Mouse (Mus musculus): Measurements from ENCODE around the gene Tmem95.
A peak's percentile ranks its signal among the peaks of the same experiment; 100 is the strongest.

The Tmem95 gene

DNA sequence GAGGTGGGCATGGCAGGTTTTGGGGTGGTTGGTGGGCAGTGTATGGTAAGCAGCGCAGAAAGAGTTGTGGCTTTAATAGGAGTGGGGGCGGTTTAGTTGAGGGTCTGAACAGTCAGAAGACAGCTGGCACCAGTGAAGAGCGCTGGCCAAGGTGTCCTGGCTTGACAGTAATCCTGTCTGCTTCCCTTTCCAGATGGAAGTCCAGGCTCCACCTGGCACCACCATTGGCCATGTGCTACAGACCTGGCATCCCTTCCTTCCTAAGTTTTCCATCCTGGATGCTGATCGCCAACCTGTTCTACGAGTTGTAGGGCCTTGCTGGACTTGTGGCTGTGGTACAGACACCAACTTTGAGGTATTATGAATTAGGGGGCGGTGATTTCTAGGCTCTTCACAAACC, 29.8 kb downstream of the Tmem95 start:
- DNase-seq (ENCODE audit: low read depth, low spot score): no peak

DNA sequence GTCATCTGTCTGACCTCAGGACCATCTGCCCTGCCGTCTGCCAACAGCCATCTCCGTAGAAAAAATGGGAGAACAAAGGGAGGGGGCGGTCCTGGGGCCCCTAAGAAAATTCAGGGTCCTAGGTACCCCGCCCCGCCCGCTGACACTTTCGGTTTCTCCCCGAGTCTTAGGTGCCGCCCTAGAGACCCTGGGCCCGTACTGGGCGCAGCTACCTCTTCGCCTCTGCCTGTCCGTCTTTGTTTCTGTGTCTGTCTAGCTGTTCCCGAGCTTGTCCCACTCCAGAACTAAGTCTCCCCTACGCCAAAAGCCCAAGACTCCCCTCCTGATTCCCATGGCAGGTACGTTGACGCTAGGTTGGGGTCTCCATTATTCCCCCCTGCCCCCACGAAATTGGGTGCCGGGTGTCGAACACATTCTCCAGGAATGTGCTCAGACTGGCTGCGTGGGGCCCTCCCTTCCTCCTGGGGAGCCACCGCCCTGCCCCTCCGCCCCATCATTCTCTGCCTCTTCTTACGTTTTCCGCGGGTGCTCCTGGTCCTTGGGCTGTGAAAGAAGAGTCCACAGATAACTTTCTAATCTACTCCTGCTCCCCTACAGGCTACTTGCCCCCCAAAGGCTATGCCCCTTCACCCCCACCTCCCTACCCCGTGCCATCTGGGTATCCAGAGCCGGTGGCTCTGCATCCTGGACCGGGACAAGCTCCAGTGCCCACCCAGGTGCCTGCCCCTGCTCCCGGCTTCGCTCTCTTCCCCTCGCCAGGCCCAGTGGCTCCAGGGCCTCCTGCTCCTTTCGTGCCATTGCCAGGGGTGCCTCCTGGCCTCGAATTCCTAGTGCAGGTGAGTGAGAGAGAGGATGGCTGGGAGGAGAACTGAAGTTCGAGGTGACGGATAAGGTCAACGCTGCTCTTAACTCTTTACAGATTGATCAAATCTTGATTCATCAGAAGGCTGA, 30.8 kb downstream of the Tmem95 start:
- DNase-seq (ENCODE audit: low read depth, low spot score): no peak

DNA sequence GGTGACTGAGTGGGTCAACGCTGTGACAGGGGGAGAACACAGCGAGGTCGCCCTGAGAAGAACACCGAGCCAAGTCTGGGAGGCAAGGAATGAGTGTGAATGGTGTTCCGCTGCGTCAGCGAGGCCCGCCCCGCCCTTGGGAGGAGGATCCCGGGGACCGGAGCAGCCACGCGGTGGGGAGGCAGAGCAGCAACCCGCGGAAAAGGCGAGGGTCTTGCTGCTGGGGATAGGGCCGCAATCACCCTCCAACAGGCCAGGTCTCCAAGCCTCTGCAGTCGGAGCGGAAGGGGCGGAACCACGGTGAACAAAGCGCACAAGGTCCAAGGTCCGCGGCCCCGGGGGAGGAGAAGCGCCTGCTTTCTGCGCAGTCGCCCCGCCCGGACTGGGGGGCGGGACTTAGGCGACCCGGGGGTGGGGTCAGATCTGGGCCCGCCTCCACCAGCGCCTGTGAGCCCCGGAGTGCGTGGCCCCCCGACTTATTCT, 31.6 kb downstream of the Tmem95 start, which contains the start of gene Plscr3:
Plscr3 (plus strand) TSS at position 179 of the 483 bp plus-strand sequence.
- DNase-seq (ENCODE audit: low read depth, low spot score): peak; percentile 95

DNA sequence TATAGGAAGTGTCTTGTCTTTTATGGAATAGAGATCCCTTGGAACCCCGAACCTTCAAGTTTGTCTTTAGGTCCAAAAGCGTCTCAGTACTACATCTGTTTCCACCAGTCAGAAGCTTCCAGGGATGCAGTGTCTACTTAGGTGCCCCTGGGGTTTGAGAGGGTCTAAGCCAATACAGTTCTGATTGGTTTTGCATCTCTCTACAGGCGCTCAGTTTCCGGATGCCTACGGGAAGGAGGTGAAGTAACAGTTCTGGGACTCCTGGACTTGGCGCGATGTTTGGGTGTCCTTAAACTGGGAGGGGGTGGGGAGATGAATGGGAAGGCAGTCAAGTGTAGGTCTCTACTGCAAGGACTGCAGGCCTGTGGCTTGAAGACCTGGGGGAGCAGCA, 39.1 kb downstream of the Tmem95 start:
- DNase-seq (ENCODE audit: low read depth, low spot score): no peak

DNA sequence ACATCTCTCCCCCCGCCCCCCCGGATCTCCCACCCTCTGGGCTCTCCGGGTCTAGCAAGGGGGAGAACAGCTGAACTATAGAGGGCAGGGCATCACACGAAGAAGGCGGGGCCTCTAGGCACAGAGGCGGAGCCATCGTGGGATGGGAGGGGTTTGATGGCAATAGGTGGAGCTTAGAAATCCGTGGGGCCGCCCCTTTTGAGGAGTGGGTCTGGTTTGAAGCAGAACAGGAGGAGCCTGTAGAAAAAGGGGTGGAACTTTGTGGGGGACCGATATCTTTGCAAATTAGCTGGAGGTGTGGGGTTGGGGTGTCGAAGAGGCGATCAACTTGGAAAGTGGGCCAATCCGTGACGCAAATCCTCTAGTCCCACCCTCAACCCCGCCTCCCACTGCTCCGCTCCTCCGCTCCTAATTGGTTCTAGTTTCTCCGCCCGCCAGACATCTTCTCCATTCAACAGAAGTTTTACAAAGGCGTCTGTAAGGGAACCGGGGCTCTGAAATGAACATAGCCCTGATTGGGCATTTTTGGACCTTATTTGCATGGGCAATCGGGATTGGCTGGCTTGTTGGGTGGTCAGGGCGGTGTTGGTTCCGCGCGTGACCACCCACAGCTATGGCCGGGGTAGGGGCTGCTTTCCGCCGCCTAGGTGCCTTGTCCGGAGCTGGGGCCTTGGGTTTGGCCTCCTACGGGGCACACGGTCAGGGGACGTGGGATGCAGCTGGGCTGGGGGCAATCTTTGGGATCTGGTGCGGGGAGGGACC, 39.7 kb downstream of the Tmem95 start, which contains the start of gene Tmem256:
Tmem256 (plus strand) TSS at position 563 of the 762 bp plus-strand sequence.
- peak; percentile 97 for DNase-seq (ENCODE audit: low read depth, low spot score)

DNA sequence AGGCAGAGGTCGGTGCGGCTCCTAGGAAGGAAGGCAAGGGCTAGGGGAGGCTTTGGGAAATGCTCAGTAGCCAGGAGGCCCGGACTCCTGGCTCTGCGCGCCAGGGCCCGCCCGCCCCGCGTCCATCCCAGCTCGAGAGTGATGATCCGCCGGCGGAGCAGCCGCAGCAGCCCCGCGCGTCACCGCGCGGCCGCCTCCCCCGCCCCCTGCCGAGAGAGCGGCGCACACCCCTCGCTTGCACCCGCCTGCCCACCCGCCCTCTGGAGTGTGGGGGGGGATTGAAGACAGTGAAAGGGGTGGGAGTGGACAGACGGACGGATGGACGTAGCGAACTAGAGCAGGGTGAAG, 40.2 kb downstream of the Tmem95 start, which contains the start of gene Nlgn2:
Nlgn2 (minus strand) TSS at position 181 of the 348 bp plus-strand sequence.
- no peak for DNase-seq (ENCODE audit: low read depth, low spot score)

DNA sequence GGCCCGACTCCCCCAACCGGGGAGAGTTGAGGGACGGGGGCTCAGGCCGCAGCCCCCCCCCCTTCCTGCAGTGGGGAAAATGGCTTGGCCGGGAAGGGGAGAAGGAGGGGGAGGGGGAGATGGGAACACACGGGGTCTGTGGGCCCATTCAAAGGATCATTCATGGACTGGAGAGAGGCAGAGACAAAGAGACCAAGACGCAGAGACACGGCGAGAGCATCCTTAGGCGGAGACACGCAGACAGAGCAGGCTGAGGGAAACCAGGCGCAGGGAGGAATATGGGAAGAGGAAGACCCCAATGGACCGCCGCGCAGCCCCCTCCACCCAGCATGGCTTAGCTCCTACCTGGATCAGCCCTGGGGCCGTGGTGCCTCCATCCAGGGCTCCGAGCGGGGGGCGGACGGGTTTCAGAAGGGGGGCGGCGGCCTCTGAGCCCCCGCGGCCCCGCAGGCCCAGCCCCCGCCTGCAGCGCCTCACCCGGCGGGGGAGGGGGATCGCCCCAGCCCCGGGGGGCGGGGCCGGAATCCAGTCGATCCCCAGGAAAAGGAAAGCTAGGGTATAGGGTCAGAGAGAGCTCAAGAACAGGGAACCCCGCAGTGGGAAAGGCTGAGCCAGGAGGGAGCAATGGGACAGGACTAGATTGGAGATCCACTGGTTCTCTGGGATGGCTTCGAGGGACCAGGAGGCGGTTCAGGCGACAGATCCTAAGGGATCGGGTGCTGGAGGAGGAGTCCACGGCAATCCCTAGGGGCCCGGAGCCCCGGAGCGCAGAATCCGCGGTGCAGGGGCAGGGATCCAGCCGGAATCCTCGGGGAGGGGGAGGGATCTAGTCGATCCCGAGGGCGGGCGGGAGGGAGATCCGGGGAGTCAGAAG, 40.9 kb downstream of the Tmem95 start:
- peak; percentile 41 for DNase-seq (ENCODE audit: low read depth, low spot score)

DNA sequence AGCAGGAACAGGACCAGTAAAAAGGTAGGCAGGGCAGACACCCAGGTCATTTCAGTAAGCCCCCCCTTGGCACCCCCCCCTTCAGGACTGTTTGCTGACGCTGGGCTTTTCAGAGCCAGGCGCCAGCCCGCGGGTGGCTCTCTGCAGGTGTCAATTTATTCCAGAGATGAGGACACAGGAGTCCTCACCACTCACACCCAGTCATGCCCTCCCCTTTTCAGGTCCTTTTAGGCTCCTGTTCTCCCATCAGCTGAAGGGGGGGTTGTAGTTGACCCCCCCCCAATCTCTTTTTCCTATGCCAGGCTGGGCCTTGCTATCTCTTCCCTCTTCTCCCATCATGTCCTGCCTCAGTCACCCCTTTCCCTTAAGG, 41.9 kb downstream of the Tmem95 start:
- no peak for DNase-seq (ENCODE audit: low read depth, low spot score)

DNA sequence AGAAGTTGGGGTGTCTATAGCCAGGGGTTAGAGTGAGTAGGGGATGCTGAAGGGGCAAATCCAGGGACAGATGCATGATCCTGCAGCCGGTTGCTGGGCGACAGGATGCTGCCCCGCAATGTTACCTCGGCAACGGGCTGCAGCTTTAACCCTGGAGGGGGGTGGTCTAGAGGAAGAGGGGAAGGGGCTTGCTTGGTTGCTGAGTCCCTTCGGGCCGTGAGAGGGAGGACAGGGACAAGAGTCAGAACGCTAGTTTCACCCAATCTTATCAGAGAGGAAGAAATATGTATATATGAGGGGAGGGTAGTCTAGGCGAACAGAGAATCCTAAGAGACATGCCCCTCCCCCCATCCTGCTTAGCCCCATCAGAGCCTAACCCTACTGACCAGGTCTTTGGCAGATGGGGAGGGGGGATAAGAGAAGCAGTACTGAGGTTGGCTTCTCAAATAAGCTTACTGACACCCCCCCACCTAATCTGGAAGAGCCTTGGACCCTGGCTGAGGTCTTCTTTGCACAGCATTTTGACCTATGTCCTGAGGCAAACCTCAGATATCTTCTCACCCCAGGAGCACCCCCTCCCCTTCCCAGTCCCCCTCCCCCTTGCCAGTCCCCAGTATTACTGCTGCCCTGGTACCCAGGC, 42.4 kb downstream of the Tmem95 start:
- peak; percentile 45 for DNase-seq (ENCODE audit: low read depth, low spot score)

DNA sequence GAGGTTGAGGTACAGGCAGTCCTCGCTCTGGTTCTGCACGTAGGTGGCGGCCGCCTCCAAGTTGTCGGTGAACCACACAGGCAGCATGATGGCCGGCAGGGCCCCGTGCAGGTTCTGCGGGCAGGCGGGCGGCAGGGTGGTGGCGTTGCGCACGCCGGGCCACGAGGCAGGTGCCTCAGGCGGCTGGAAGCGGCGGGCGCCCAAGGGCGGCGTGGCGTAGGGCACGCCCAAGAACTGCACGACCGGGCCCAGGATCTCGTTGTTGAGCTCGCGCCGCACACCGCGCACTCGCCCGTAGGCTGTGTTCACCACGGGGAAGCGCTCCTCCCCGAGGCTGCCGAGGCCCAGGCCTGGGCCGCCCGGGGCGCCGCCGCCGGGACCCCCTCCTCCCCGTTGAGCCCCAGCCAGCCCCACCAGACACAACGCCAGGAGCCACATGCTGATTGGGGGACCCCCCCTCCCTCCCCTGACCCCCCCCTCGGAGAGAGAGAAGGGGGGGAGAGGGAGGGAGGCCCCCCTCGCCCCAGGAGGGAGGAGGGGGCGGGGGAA, 43.7 kb downstream of the Tmem95 start:
- DNase-seq (ENCODE audit: low read depth, low spot score): no peak

DNA sequence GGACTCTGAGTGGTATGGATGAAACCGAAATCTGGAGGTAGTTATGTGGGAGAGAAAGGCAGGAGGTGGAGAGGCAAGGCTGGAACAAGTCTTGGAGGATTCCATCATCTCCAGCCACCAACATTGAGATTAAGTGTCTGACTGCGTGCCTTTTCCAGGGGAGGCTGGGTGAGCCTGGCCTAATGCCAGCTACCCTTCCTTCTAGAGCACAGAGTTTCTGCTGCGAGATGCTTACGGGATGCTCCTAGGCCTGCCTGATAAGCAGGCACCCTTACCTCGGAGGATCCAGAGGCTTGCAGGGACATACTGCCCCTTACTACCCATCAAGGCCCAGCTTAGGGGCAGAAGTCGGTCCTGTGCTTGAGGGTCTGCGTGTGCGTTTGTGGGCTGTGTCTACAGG, 44.3 kb downstream of the Tmem95 start:
- no peak for DNase-seq (ENCODE audit: low read depth, low spot score)

DNA sequence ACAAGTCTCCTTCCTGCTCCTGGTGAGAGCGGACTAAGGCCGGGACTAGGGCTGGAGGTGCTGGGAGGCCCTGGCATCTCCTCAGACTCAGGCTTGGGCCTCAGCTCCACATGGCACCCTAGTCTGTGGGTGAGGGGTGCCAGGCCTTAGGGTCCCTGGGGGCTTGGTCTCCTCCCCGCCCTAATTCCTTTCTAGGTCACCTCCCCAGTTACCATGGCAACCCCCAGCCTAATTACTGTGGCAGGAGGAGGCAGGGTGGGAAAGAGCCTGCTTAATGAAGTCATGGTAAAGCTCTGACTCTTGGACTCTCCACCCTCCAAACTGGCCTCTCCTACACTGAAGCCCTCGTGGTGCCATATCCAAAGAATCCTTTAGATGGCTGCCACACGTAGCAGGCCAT, 49.0 kb downstream of the Tmem95 start:
- no peak for DNase-seq (ENCODE audit: low read depth, low spot score)
